Mouse (Mus musculus): ENCODE data around the gene Picalm.
A peak's percentile ranks its signal among the peaks of the same experiment; 100 is the strongest.

Picalm gene

GRCm38 (mm10) chr7:90129732-90130392 is at the start of gene Picalm:
Gene Picalm, plus strand, starts transcription at chr7:90130213.
- no peaks in the 10 kb centered on the region for H3K27me3 ChIP-seq (ENCODE audit: control insufficient read depth, insufficient read depth, low read length, poor library complexity, severe bottlenecking)
- DNase-seq (ENCODE audit: low read depth, low spot score), result peak; percentile 98
- no peaks in the 10 kb centered on the region for H3K36me3 ChIP-seq (ENCODE audit: control insufficient read depth, insufficient read depth, low read length, poor library complexity, severe bottlenecking)

GRCm38 (mm10) chr7:90083799-90084198 is 46.2 kb upstream of the Picalm start:
- Histone ChIP-seq H3K36me3 (ENCODE audit: control insufficient read depth, insufficient read depth, low read length, poor library complexity, severe bottlenecking) (no peaks in the 10 kb centered on the region), H3K27me3 (ENCODE audit: control insufficient read depth, insufficient read depth, low read length, poor library complexity, severe bottlenecking) (no peaks in the 10 kb centered on the region)
- no peak for DNase-seq (ENCODE audit: low read depth, low spot score)

GRCm38 (mm10) chr7:90084531-90084930 is 45.5 kb upstream of the Picalm start:
- Histone ChIP-seq H3K36me3 (ENCODE audit: control insufficient read depth, insufficient read depth, low read length, poor library complexity, severe bottlenecking) (no peaks in the 10 kb centered on the region), H3K27me3 (ENCODE audit: control insufficient read depth, insufficient read depth, low read length, poor library complexity, severe bottlenecking) (no peaks in the 10 kb centered on the region)
- DNase-seq (ENCODE audit: low read depth, low spot score), result no peak

GRCm38 (mm10) chr7:90085713-90086112 is 44.3 kb upstream of the Picalm start:
- H3K27me3 ChIP-seq (ENCODE audit: control insufficient read depth, insufficient read depth, low read length, poor library complexity, severe bottlenecking), result no peaks in the 10 kb centered on the region
- no peak for DNase-seq (ENCODE audit: low read depth, low spot score)

GRCm38 (mm10) chr7:90086821-90087220 is 43.2 kb upstream of the Picalm start:
- H3K36me3 ChIP-seq (ENCODE audit: control insufficient read depth, insufficient read depth, low read length, poor library complexity, severe bottlenecking), result no peaks in the 10 kb centered on the region
- DNase-seq (ENCODE audit: low read depth, low spot score), result no peak
- H3K27me3 ChIP-seq (ENCODE audit: control insufficient read depth, insufficient read depth, low read length, poor library complexity, severe bottlenecking), result no peaks in the 10 kb centered on the region

More at GRCm38 (mm10) chr7:90085713-90086112, 44.3 kb upstream of the Picalm start:
- no peaks in the 10 kb centered on the region for H3K36me3 ChIP-seq (ENCODE audit: control insufficient read depth, insufficient read depth, low read length, poor library complexity, severe bottlenecking)

- Histone ChIP-seq H3K36me3 (ENCODE audit: control insufficient read depth, insufficient read depth, low read length, poor library complexity, severe bottlenecking) (no peaks in the 10 kb centered on the region), H3K27me3 (ENCODE audit: control insufficient read depth, insufficient read depth, low read length, poor library complexity, severe bottlenecking) (no peaks in the 10 kb centered on the region)
- no peak for DNase-seq (ENCODE audit: low read depth, low spot score)
Observed at GRCm38 (mm10) chr7:90090996-90091395, 39.0 kb upstream of the Picalm start.

- no peak for DNase-seq (ENCODE audit: low read depth, low spot score)
- Histone ChIP-seq H3K27me3 (ENCODE audit: control insufficient read depth, insufficient read depth, low read length, poor library complexity, severe bottlenecking) (no peaks in the 10 kb centered on the region), H3K36me3 (ENCODE audit: control insufficient read depth, insufficient read depth, low read length, poor library complexity, severe bottlenecking) (no peaks in the 10 kb centered on the region)
Observed at GRCm38 (mm10) chr7:90091756-90092155, 38.3 kb upstream of the Picalm start.

- Histone ChIP-seq H3K27me3 (ENCODE audit: control insufficient read depth, insufficient read depth, low read length, poor library complexity, severe bottlenecking) (no peaks in the 10 kb centered on the region), H3K36me3 (ENCODE audit: control insufficient read depth, insufficient read depth, low read length, poor library complexity, severe bottlenecking) (no peaks in the 10 kb centered on the region)
- no peak for DNase-seq (ENCODE audit: low read depth, low spot score)
Observed at GRCm38 (mm10) chr7:90092452-90093450, 37.3 kb upstream of the Picalm start.

- H3K36me3 ChIP-seq (ENCODE audit: control insufficient read depth, insufficient read depth, low read length, poor library complexity, severe bottlenecking), result no peaks in the 10 kb centered on the region
- H3K27me3 ChIP-seq (ENCODE audit: control insufficient read depth, insufficient read depth, low read length, poor library complexity, severe bottlenecking), result no peaks in the 10 kb centered on the region
- DNase-seq (ENCODE audit: low read depth, low spot score), result no peak
Observed at GRCm38 (mm10) chr7:90095097-90095496, 34.9 kb upstream of the Picalm start.

- DNase-seq (ENCODE audit: low read depth, low spot score), result no peak
- H3K27me3 ChIP-seq (ENCODE audit: control insufficient read depth, insufficient read depth, low read length, poor library complexity, severe bottlenecking), result no peaks in the 10 kb centered on the region
Observed at GRCm38 (mm10) chr7:90095766-90096372, 34.1 kb upstream of the Picalm start.

GRCm38 (mm10) chr7:90096609-90097008 is 33.4 kb upstream of the Picalm start:
- no peaks in the 10 kb centered on the region for H3K36me3 ChIP-seq (ENCODE audit: control insufficient read depth, insufficient read depth, low read length, poor library complexity, severe bottlenecking)
- H3K27me3 ChIP-seq (ENCODE audit: control insufficient read depth, insufficient read depth, low read length, poor library complexity, severe bottlenecking), result no peaks in the 10 kb centered on the region
- DNase-seq (ENCODE audit: low read depth, low spot score), result no peak

More at GRCm38 (mm10) chr7:90095766-90096372, 34.1 kb upstream of the Picalm start:
- no peaks in the 10 kb centered on the region for H3K36me3 ChIP-seq (ENCODE audit: control insufficient read depth, insufficient read depth, low read length, poor library complexity, severe bottlenecking)

- no peaks in the 10 kb centered on the region for H3K27me3 ChIP-seq (ENCODE audit: control insufficient read depth, insufficient read depth, low read length, poor library complexity, severe bottlenecking)
- no peak for DNase-seq (ENCODE audit: low read depth, low spot score)
- no peaks in the 10 kb centered on the region for H3K36me3 ChIP-seq (ENCODE audit: control insufficient read depth, insufficient read depth, low read length, poor library complexity, severe bottlenecking)
Observed at GRCm38 (mm10) chr7:90098253-90098652, 31.8 kb upstream of the Picalm start.

- H3K27me3 ChIP-seq (ENCODE audit: control insufficient read depth, insufficient read depth, low read length, poor library complexity, severe bottlenecking), result no peaks in the 10 kb centered on the region
- no peaks in the 10 kb centered on the region for H3K36me3 ChIP-seq (ENCODE audit: control insufficient read depth, insufficient read depth, low read length, poor library complexity, severe bottlenecking)
- no peak for DNase-seq (ENCODE audit: low read depth, low spot score)
Observed at GRCm38 (mm10) chr7:90099248-90099647, 30.8 kb upstream of the Picalm start.

GRCm38 (mm10) chr7:90100614-90101160 is 29.3 kb upstream of the Picalm start:
- no peak for DNase-seq (ENCODE audit: low read depth, low spot score)
- Histone ChIP-seq H3K27me3 (ENCODE audit: control insufficient read depth, insufficient read depth, low read length, poor library complexity, severe bottlenecking) (no peaks in the 10 kb centered on the region), H3K36me3 (ENCODE audit: control insufficient read depth, insufficient read depth, low read length, poor library complexity, severe bottlenecking) (no peaks in the 10 kb centered on the region)

Measured in splenic B cell, adult 2 months (primary cell).